19 mouse cellular contexts compared by ENCODE assay signal in genomic region chr1:78200191-78200590, GRCm38 (mm10). TPM values are rescaled to one million over a fixed set of nuclear protein-coding genes. Genes with fewer than 3 reads are reported as not detected.
DNase-seq lines count a peak whose midpoint lies in the region; ATAC-seq and TF ChIP-seq lines count a peak whose summit lies in the region.
"Had no signal": no experiment of that assay in that cellular context is flagged by ENCODE, and none has a peak within 500 bp of the region (broad histone marks: within the 10 kb centered on the region; RNA-seq: fewer than 3 reads in every experiment).

No protein-coding gene starts in this region.

- 3% methylated on average over 15 of the region's 15 CpGs for WGBS in embryonic facial prominence, embryonic 12.5 days
- WGBS in hindbrain, postnatal 0 days = 7% methylated on average over 15 of the region's 15 CpGs

- no peaks in the 10 kb centered on the region for H3K36me3 ChIP-seq in embryonic facial prominence, embryonic 12.5 days
- H3K36me3 ChIP-seq in hindbrain, postnatal 0 days (ENCODE audit: insufficient read depth, low read length) = no peaks in the 10 kb centered on the region
- H3K36me3 ChIP-seq: heart, embryonic 15.5 days had no signal

- H3K27ac ChIP-seq in embryonic facial prominence, embryonic 12.5 days = no peak overlapping the region
- H3K27ac ChIP-seq in hindbrain, postnatal 0 days = no peak overlapping the region
- H3K27ac ChIP-seq: heart, embryonic 15.5 days had no signal

- H3K4me1 ChIP-seq in embryonic facial prominence, embryonic 12.5 days = peaks cover 17% of the 10 kb centered on the region
- no peaks in the 10 kb centered on the region for H3K4me1 ChIP-seq in hindbrain, postnatal 0 days (ENCODE audit: insufficient read depth, low read length)

- H3K4me2 ChIP-seq in embryonic facial prominence, embryonic 12.5 days (replicated peaks) = peak overlapping the region; percentile 24; the same call in 1 of the 2 replicates
- peak overlapping the region; percentile 46 for H3K4me2 ChIP-seq in hindbrain, postnatal 0 days (ENCODE audit: low read depth, low read length)
- H3K4me2 ChIP-seq: heart, embryonic 15.5 days; liver, embryonic 11.5 days had no signal

- H3K9me3 ChIP-seq in embryonic facial prominence, embryonic 12.5 days = no peaks in the 10 kb centered on the region
- no peaks in the 10 kb centered on the region for H3K9me3 ChIP-seq in hindbrain, postnatal 0 days (ENCODE audit: low read length)
- H3K9me3 ChIP-seq: heart, embryonic 15.5 days had no signal

- peak; percentile 43 for TF ChIP-seq CTCF in hindbrain, postnatal 0 days (IDR thresholded peaks at IDR 0.05; ENCODE audit: low read depth)

- ATAC-seq in embryonic facial prominence, embryonic 12.5 days (ENCODE audit: insufficient number of reproducible peaks, insufficient read depth, low FRiP score, low TSS enrichment) = no peak
- ATAC-seq in hindbrain, postnatal 0 days = no peak
- ATAC-seq in erythroblast, adult 5-6 weeks (replicated peaks; ENCODE audit: low FRiP score, poor library complexity, severe bottlenecking) = no peak
- ATAC-seq: forebrain, embryonic 16.5 days; Patski had no signal

- H3K27me3 ChIP-seq in embryonic facial prominence, embryonic 12.5 days = peaks cover 77% of the 10 kb centered on the region
- H3K27me3 ChIP-seq in hindbrain, postnatal 0 days (ENCODE audit: insufficient read depth, low read length) = peaks cover 40% of the 10 kb centered on the region

- no peak overlapping the region for H3K4me3 ChIP-seq in embryonic facial prominence, embryonic 12.5 days
- H3K4me3 ChIP-seq in hindbrain, postnatal 0 days (ENCODE audit: low read length) = 0 out of 2 replicates have a peak overlapping the region, but pooled peaks have one; percentile 4
- H3K4me3 ChIP-seq: heart, embryonic 15.5 days had no signal

- DNase-seq in right cerebral cortex, postnatal 25 days = peak; percentile 20
- DNase-seq in right cerebral cortex, postnatal 36 days (ENCODE audit: low spot score in 2 of 2) = no peak
- DNase-seq in hindbrain, postnatal 0 days (ENCODE audit: low spot score) = peak; percentile 54
- DNase-seq in yolk sac, embryonic 10.5 days (ENCODE audit: low spot score) = peak; percentile 9
- no peak for DNase-seq in gastrocnemius, postnatal 10 days
- DNase-seq in layer of hippocampus, adult 8-10 months (ENCODE audit: low spot score in 2 of 2) = no peak
- DNase-seq: adrenal gland, postnatal 25 days; gastrocnemius, postnatal 36 days; kidney, adult 11 months; kidney, postnatal 25 days; lung, postnatal 10 days had no signal

- no peak overlapping the region for H3K9ac ChIP-seq in embryonic facial prominence, embryonic 12.5 days
- no peak overlapping the region for H3K9ac ChIP-seq in hindbrain, postnatal 0 days (replicated peaks; ENCODE audit: low read length)
- H3K9ac ChIP-seq: heart, embryonic 15.5 days had no signal

RNA-seq across cellular contexts. Expression of gene Pax3, which starts 3.3 kb away (rescaled TPM):
- polyA plus RNA-seq in embryonic facial prominence, embryonic 12.5 days (2016; fragmentation: Nextera tagmentation; extraction: Ambion mirVana) = 28.4 and 37.5 TPM in 2 replicates
- total RNA-seq in hindbrain, postnatal 0 days (2014; rRNA removed) = 8.0 and 11.9 TPM in 2 replicates
- 14.0 and 14.5 TPM in 2 replicates for polyA plus RNA-seq in hindbrain, postnatal 0 days (2015; fragmentation: Nextera tagmentation; extraction: Ambion mirVana)
- under 1 TPM in 1 of 2 experiments, not detected in 1; 0.07 TPM for total RNA-seq in gastrocnemius, postnatal 10 days (2021)
- not detected for total RNA-seq in layer of hippocampus, adult 8-10 months (2022)
- total RNA-seq in erythroblast, adult 5-6 weeks (2015; ENCODE audit: low replicate concordance) = not detected in 2 replicates
- not detected in 2 replicates for total RNA-seq in erythroblast, adult 5-6 weeks (2017; ENCODE audit: low replicate concordance)
- total RNA-seq: adrenal gland, postnatal 25 days; common myeloid progenitor, adult 5-6 weeks; gastrocnemius, postnatal 36 days; monocyte, adult 5-6 weeks had no signal
- polyA plus RNA-seq: forebrain, embryonic 16.5 days had no signal

Comparison
In these comparisons a context has a peak if more than half of its experiments do, and no peak if none do; other contexts are left out.
1. DNase-seq: peak in right cerebral cortex, postnatal 25 days (single experiment), hindbrain, postnatal 0 days (single experiment) and yolk sac, embryonic 10.5 days (single experiment); none in right cerebral cortex, postnatal 36 days (0 of 2), gastrocnemius, postnatal 10 days (single experiment) and layer of hippocampus, adult 8-10 months (0 of 2).